Mouse (Mus musculus): ENCODE measurements around the gene Defb48.

Gene Defb48

GRCm38 (mm10) chr14:62935361-62935760 is 48.9 kb downstream of the Defb48 start:
- no peak for DNase-seq (ENCODE audit: low read depth, low spot score)

DNA sequence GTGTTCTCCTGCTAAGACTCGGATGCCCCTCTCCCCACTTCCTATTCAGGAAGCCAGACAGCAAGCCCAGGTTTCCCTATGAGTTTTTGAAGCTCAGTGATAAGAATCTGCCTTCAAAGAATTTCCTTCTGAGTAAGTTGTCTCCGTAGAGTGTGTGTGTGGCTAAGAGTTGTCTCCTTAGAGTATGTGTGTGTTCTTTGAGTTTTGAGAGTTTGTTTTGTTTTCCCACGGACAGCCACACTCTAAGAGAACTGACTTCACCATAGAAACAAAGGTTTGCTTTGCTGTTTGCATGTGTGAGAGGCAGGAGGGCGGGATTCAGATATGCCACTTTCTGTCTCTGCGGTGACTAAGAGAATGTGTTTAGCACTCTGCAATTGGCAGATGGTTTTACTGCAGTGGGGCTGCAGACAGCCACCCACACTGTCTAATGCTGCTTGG is 56.2 kb downstream of the Defb48 start:
- DNase-seq (ENCODE audit: low read depth, low spot score) = no peak

All from mesoderm, embryonic 11.5 days (tissue).